Mouse (Mus musculus) CH12.LX (cell line): ENCODE results near the gene 1600002K03Rik.

ENCODE experiments used
- CTCF ChIP-seq, 2 experiments: IDR thresholded peaks in 1 of 2; conservative IDR thresholded peaks in 1 of 2; 2 replicates each; pipeline ENCODE4 v1.5.1; 2011 to 2012; ENCODE audit warnings: low read depth in 2 of 2, low read length in 2 of 2, improper control_type of control experiment in 1 of 2, inconsistent platforms in 1 of 2, mild to moderate bottlenecking in 1 of 2, moderate library complexity in 1 of 2
- KAT2A ChIP-seq: IDR thresholded peaks from 2 replicates; pipeline ENCODE4 v1.6.1; 2012; ENCODE audit warnings: low read length, improper control_type of control experiment, inconsistent platforms; ENCODE audit not compliant: insufficient replicate concordance
- NELFE ChIP-seq: IDR thresholded peaks from 2 replicates; pipeline ENCODE4 v1.6.1; 2011; ENCODE audit warnings: low read depth, low read length, improper control_type of control experiment

DNA sequence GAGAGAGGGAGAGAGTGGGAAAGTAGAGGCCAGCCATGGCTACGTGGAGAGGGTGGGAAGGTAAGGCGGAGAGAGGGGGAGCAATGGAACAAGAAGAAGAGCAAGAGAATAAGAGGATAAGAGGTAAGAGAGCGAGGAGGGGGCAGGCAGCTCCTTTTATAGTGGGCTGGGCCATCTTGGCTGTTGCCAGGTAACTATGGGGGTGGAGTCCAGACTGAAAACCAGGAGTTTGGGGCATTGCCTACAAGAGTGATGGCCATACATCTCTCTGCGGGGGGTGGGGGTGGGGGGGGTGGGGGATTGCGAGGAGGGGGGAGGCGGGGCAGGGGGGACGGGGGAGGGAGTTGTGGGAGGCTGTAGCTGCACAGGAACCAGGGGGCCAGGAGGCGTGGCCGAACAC, 47.9 kb downstream of the 1600002K03Rik start:
- TF ChIP-seq NELFE (no peak), KAT2A (no peak), CTCF (conservative IDR thresholded peaks at IDR 0.05 in 1 of 2, IDR thresholded peaks at IDR 0.05 in 1 of 2; ENCODE audit: low read depth in 2 of 2, low read length in 2 of 2) (no peak)
